Comparison of ENCODE assay signal across 22 mouse cellular contexts in genomic region chr13:5591286-5591685, GRCm38 (mm10).
A peak's percentile ranks its signal among the peaks of the same experiment; 100 is the strongest.
DNase-seq lines count a peak whose midpoint lies in the region; ATAC-seq lines count a peak whose summit lies in the region.
"Had no signal": no experiment of that assay in that cellular context is flagged by ENCODE, and none has a peak within 500 bp of the region (broad histone marks: within the 10 kb centered on the region; RNA-seq: fewer than 3 reads in every experiment).

No protein-coding gene starts in this region.

- H3K27ac ChIP-seq in embryonic facial prominence, embryonic 14.5 days (replicated peaks; ENCODE audit: low read depth, low read length): no peak overlapping the region
- H3K27ac ChIP-seq in embryonic facial prominence, embryonic 10.5 days (replicated peaks): no peak overlapping the region
- no peak overlapping the region for H3K27ac ChIP-seq in heart, embryonic 11.5 days (ENCODE audit: low read depth, low read length)
- H3K27ac ChIP-seq: embryonic facial prominence, embryonic 12.5 days; forebrain, embryonic 13.5 days; hindbrain, embryonic 13.5 days; hindbrain, postnatal 0 days had no signal

- H3K9me3 ChIP-seq in embryonic facial prominence, embryonic 14.5 days (ENCODE audit: control insufficient read depth, low read length): no peaks in the 10 kb centered on the region
- no peaks in the 10 kb centered on the region for H3K9me3 ChIP-seq in embryonic facial prominence, embryonic 10.5 days
- no peaks in the 10 kb centered on the region for H3K9me3 ChIP-seq in heart, embryonic 11.5 days (replicated peaks; ENCODE audit: control insufficient read depth, low read length)
- H3K9me3 ChIP-seq: embryonic facial prominence, embryonic 12.5 days; forebrain, embryonic 13.5 days; G1E; heart, embryonic 12.5 days; hindbrain, embryonic 13.5 days had no signal

- H3K4me3 ChIP-seq in embryonic facial prominence, embryonic 14.5 days (ENCODE audit: low read depth, low read length): no peak overlapping the region
- H3K4me3 ChIP-seq in embryonic facial prominence, embryonic 10.5 days: no peak overlapping the region
- no peak overlapping the region for H3K4me3 ChIP-seq in heart, embryonic 11.5 days (ENCODE audit: low read depth, low read length)
- H3K4me3 ChIP-seq: embryonic facial prominence, embryonic 12.5 days; forebrain, embryonic 13.5 days; heart, embryonic 12.5 days; hindbrain, embryonic 13.5 days had no signal

- 39% methylated on average over 2 of the region's 2 CpGs for WGBS in embryonic facial prominence, embryonic 14.5 days
- 74% methylated on average over 2 of the region's 2 CpGs for WGBS in embryonic facial prominence, embryonic 10.5 days
- WGBS in heart, embryonic 11.5 days (ENCODE audit: insufficient replicate concordance): 71% methylated on average over 2 of the region's 2 CpGs

- intact Hi-C loops in heart, postnatal 10 days (cut with DNase I): loop anchor here (5.0 to 10.0 kb wide), 2 partner anchors 884 to 924 kb away; no protein-coding TSS in a partner anchor

- no peaks in the 10 kb centered on the region for H3K27me3 ChIP-seq in embryonic facial prominence, embryonic 14.5 days (replicated peaks; ENCODE audit: control insufficient read depth, insufficient read depth, low read length)
- H3K27me3 ChIP-seq in embryonic facial prominence, embryonic 10.5 days (replicated peaks; ENCODE audit: low read depth, poor library complexity, severe bottlenecking): no peaks in the 10 kb centered on the region
- no peaks in the 10 kb centered on the region for H3K27me3 ChIP-seq in heart, embryonic 11.5 days (ENCODE audit: control insufficient read depth, insufficient read depth, low read length)
- H3K27me3 ChIP-seq: embryonic facial prominence, embryonic 12.5 days; forebrain, embryonic 13.5 days; heart, embryonic 12.5 days; hindbrain, embryonic 13.5 days had no signal

- no peak overlapping the region for H3K9ac ChIP-seq in embryonic facial prominence, embryonic 14.5 days (ENCODE audit: low read depth, low read length)
- H3K9ac ChIP-seq in heart, embryonic 11.5 days (ENCODE audit: low read depth, low read length): no peak overlapping the region
- H3K9ac ChIP-seq: embryonic facial prominence, embryonic 12.5 days; forebrain, embryonic 13.5 days; forebrain, postnatal 0 days; heart, embryonic 12.5 days; hindbrain, embryonic 13.5 days had no signal

- 0 out of 2 replicates have a peak, but pooled peaks cover 3% of the 10 kb centered on the region for H3K4me1 ChIP-seq in embryonic facial prominence, embryonic 14.5 days (ENCODE audit: control insufficient read depth, insufficient read depth, low read length)
- no peaks in the 10 kb centered on the region for H3K4me1 ChIP-seq in embryonic facial prominence, embryonic 10.5 days
- H3K4me1 ChIP-seq in heart, embryonic 11.5 days (ENCODE audit: control insufficient read depth, insufficient read depth, low read length): peaks cover 3% of the 10 kb centered on the region; the same call in 1 of the 2 replicates
- H3K4me1 ChIP-seq: embryonic facial prominence, embryonic 12.5 days; forebrain, embryonic 13.5 days had no signal

- DNase-seq in embryonic facial prominence, embryonic 14.5 days (ENCODE audit: low spot score): peak; percentile 8
- DNase-seq in embryonic facial prominence, embryonic 10.5 days (ENCODE audit: low spot score): no peak
- DNase-seq in heart, adult 11 months: peak; percentile 88
- DNase-seq in heart, adult 9 months (ENCODE audit: low spot score in 2 of 2): peak; percentile 37 to 51
- no peak for DNase-seq in heart, postnatal 10 days
- DNase-seq: adrenal gland, postnatal 10 days; B cell, adult 2 months; cerebellum, adult 11 months; cerebellum, adult 8-10 months; cerebellum, postnatal 14 days; forebrain, postnatal 0 days; gastrocnemius, postnatal 10 days; kidney, adult 11 months; kidney, adult 9 months had no signal

- ATAC-seq in embryonic facial prominence, embryonic 14.5 days (ENCODE audit: low read depth): no peak
- ATAC-seq in heart, embryonic 11.5 days (replicated peaks; ENCODE audit: insufficient number of reproducible peaks, low FRiP score, low TSS enrichment): no peak
- no peak for ATAC-seq in erythroid progenitor cell, adult 5-6 weeks (replicated peaks; ENCODE audit: low FRiP score, poor library complexity, severe bottlenecking)
- ATAC-seq: hindbrain, postnatal 0 days had no signal

- H3K36me3 ChIP-seq in embryonic facial prominence, embryonic 14.5 days (ENCODE audit: control insufficient read depth, insufficient read depth, low read length): no peaks in the 10 kb centered on the region
- H3K36me3 ChIP-seq in embryonic facial prominence, embryonic 10.5 days (replicated peaks): no peaks in the 10 kb centered on the region
- H3K36me3 ChIP-seq in heart, embryonic 11.5 days (ENCODE audit: control insufficient read depth, insufficient read depth, low read length): no peaks in the 10 kb centered on the region
- H3K36me3 ChIP-seq: embryonic facial prominence, embryonic 12.5 days; G1E; heart, embryonic 12.5 days; hindbrain, embryonic 13.5 days had no signal

- no peak overlapping the region for H3K4me2 ChIP-seq in embryonic facial prominence, embryonic 14.5 days (ENCODE audit: low read depth, low read length)
- no peak overlapping the region for H3K4me2 ChIP-seq in heart, embryonic 11.5 days
- H3K4me2 ChIP-seq: embryonic facial prominence, embryonic 12.5 days; forebrain, embryonic 13.5 days; hindbrain, embryonic 13.5 days had no signal

Comparison
In these comparisons a context has a peak if more than half of its experiments do, and no peak if none do; other contexts are left out.
1. DNase-seq: peak in embryonic facial prominence, embryonic 14.5 days (single experiment), heart, adult 11 months (single experiment) and heart, adult 9 months (2 of 2); none in embryonic facial prominence, embryonic 10.5 days (single experiment) and heart, postnatal 10 days (0 of 2).